Mouse (Mus musculus) bone marrow macrophage, adult 2 months (primary cell): ENCODE results near the gene Arhgef28.

Experiments
- CTCF ChIP-seq: IDR thresholded peaks from 2 replicates; pipeline ENCODE4 v1.5.1; 2012; ENCODE audit warnings: low read depth, mild to moderate bottlenecking, low read length, moderate library complexity
- POLR2A ChIP-seq: IDR thresholded peaks from 2 replicates; pipeline ENCODE4 v1.6.1; 2012; ENCODE audit warnings: mild to moderate bottlenecking, low read depth, low read length, borderline replicate concordance

DNA sequence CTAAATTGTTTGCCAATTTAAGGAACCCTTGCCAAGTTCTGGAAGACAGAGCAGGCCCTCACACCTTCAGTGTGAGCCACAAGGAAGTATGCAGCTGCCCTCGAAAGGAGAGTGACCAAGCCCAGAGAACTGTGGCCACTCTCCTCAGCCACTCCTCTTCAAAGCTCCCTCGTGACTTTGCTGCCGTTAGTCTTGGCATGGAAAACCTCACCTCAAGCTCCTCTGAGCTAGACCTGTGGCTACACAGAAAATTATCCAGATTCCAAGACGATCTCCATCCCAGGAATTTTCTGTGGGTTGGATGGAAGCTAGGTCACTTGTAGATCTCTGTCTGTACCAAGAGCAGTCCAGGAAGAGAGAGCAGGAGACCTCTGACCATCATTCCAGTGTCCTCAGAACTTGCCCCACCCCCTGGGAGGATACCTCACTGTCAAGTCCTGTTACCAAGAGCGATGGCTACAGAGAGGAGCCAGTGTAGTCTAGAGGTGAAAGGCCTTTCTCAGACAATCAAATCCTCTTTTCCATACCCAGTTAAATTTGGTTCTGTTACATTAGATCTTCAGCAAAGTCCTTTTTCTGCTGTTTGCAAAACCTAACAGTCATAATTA is 200.5 kb downstream of the Arhgef28 start:
- TF ChIP-seq POLR2A, result no peak
- TF ChIP-seq CTCF, result no peak
